Mouse (Mus musculus) heart, postnatal 10 days (tissue): ENCODE data around the gene Wnt3a. TPM values are rescaled to one million over a fixed set of nuclear protein-coding genes. Genes with fewer than 3 reads are reported as not detected.

Experiments used
- microRNA-seq, 2 experiments: library from miRNA; unstranded; fragments of <30 nt; microRNA quantifications; one replicate each; pipeline ENCODE4 v1.2.0; 2022
- total RNA-seq, 2 experiments: library from RNA; stranded (reverse); gene quantifications; 2 replicates each; pipeline ENCODE4 v1.2.3; 2021

The Wnt3a gene
- total RNA-seq, 2 experiments from 2014 or later: not detected

Small RNA genes within 50 kb of the gene (microRNA-seq; reads per million reads assigned to microRNA genes)
- gene Gm24756: 0 reads per million in 2 experiments

Other genes starting within 250 kb of the Wnt3a start
- 100 to 1,000 TPM; 427 to 465 TPM for gene Obscn, start 154.3 kb downstream of the Wnt3a start, total RNA-seq
- 10 to 100 TPM; 14.6 to 16.8 TPM for gene Iba57, start 127.0 kb downstream of the Wnt3a start, total RNA-seq
- gene Gjc2, start 107.5 kb downstream of the Wnt3a start, total RNA-seq: 1 to 10 TPM; 1.7 to 1.8 TPM
- 10 to 100 TPM; 74.3 to 76.2 TPM for gene Guk1, start 98.5 kb downstream of the Wnt3a start, total RNA-seq
- 10 to 100 TPM; 86.9 to 88.0 TPM for gene Mrpl55, start 88.3 kb downstream of the Wnt3a start, total RNA-seq
- 10 to 100 TPM in 1 of 2 experiments, 1 to 10 TPM in 1; 9.4 to 12.3 TPM for gene 2310033P09Rik, start 82.4 kb downstream of the Wnt3a start, total RNA-seq
- gene Arf1, start 62.5 kb downstream of the Wnt3a start, total RNA-seq: 100 to 1,000 TPM; 339 to 344 TPM
- gene Wnt9a, start 16.2 kb upstream of the Wnt3a start, total RNA-seq: 1 to 10 TPM; 6.1 to 7.5 TPM
- not detected for gene Prss38, start 84.9 kb upstream of the Wnt3a start, total RNA-seq
- 10 to 100 TPM; 11.5 to 13.3 TPM for gene Jmjd4, start 159.3 kb upstream of the Wnt3a start, total RNA-seq
- 10 to 100 TPM; 39.8 to 41.8 TPM for gene Snap47, start 160.4 kb upstream of the Wnt3a start, total RNA-seq
- gene Zfp867, start 181.7 kb upstream of the Wnt3a start, total RNA-seq: 1 to 10 TPM; 6.0 to 6.5 TPM
- gene Zkscan17, start 236.0 kb upstream of the Wnt3a start, total RNA-seq: 10 to 100 TPM; 21.9 to 25.1 TPM